Mouse (Mus musculus) liver, embryonic 14 days (tissue): Measurements from ENCODE around the gene Timm22. TPM values are rescaled to one million over a fixed set of nuclear protein-coding genes. Genes with fewer than 3 reads are reported as not detected.

Experiments
- polyA plus RNA-seq: library from polyadenylated mRNA; depleted of rRNA; stranded (reverse); fragments of >200 nt; gene quantifications from 2 replicates; pipeline ENCODE4 v1.2.3, GENCODE M21; 2012; rRNA removed

Gene Timm22
- polyA plus RNA-seq, result 11.1 and 13.1 TPM in 2 replicates

DNA sequence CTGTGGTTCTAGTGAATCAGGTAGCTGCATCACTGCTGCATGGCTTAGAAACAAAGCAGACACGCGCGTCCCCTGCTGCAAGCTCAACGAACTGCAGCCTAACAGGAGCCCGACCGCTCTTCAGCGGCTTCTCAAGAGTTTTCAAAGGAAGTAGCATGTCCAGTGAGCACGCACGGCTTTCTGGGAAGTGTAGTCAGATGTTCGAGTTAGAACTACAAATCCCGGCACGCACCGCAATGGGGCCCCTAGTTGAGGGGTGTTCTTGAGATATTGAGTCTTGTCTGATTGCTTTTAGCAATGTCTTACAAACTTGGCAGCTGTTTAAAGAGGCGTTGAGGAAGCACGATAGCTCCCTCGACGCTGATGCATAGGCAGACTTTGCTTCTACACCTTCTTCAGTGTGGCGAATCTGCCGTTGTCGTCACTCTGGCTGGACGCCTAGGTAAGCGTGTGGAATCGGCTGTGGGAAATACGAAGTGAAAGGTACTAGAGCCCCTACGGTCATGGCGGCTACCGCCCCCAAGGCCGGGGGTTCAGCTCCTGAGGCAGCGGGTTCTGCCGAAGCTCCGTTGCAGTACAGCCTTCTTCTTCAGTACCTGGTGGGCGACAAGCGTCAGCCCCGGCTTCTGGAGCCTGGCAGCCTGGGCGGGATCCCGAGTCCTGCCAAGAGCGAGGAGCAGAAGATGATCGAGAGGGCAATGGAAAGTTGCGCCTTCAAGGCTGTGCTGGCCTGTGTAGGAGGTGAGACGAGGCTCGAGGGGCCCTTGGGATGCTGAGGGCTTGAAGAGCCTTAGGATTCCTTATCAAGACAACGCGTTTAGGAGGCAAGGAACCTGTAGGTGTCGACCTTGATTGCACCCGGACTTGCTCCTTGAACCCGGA lies at the start of gene Timm22:
Gene Timm22, plus strand, starts transcription at position 251 of the 882 bp plus-strand sequence.

DNA sequence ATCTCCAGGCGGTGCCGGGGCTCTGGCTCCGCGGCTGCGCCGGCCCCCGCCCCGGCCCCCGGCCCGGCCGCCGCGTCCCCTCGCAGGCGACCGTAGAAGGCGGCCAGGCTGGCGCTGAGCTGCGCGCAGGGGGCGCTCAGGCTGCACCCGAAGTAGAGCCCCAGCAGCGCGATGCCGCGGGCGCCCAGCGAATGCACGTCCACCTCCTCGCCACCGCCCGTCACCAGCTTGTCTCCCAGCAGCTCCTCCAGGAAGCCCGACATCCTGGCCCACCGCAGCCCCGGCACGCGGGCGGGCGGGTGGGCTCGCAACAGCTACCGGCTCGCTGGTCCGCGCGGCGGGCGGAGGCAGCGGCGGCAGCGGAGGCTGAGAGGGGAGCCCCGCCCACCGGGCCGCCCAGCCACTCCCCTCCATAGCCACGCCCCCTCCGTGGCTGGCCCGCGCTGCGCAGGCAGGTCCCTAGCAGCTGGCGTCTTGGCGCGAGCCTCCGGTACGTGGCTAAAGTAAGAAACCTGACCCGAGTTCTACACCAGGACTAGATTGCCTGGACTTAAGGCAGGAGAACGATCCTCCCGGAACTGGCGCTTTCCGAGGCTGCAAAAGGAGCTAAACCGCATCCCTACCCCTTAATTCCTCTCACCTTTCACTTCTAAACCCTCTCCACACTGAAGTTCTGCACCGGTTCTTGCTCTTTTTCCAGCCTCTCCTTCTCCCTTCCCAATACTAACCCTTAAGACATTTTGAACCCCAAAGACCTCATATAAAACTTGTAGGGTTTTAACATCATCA lies 7.8 kb upstream of the Timm22 start, which contains the start of gene Nxn:
Gene Nxn, minus strand, starts transcription at position 343 of the 789 bp plus-strand sequence.

Other genes with a start within 250 kb of the Timm22 start
- gene Vps53, start 227.3 kb upstream of the Timm22 start, polyA plus RNA-seq, result 9.9 and 10.8 TPM in 2 replicates
- gene Fam57a, start 227.3 kb upstream of the Timm22 start, polyA plus RNA-seq, result 2.9 and 3.1 TPM in 2 replicates
- 0.43 and 0.54 TPM in 2 replicates for gene Dbil5, start 189.3 kb upstream of the Timm22 start, polyA plus RNA-seq
- gene Gemin4, start 189.3 kb upstream of the Timm22 start, polyA plus RNA-seq, result 5.7 and 7.3 TPM in 2 replicates
- gene Mrm3, start 163.2 kb upstream of the Timm22 start, polyA plus RNA-seq, result 11.3 and 11.7 TPM in 2 replicates
- 21.1 and 21.5 TPM in 2 replicates for gene Glod4, start 163.2 kb upstream of the Timm22 start, polyA plus RNA-seq
- 2.1 and 2.4 TPM in 2 replicates for gene Nxn, start 7.8 kb upstream of the Timm22 start, polyA plus RNA-seq
- gene Abr, start 215.4 kb downstream of the Timm22 start, polyA plus RNA-seq, result 3.3 and 3.8 TPM in 2 replicates